Mouse (Mus musculus) stomach, embryonic 15.5 days (tissue): Measurements from ENCODE around the gene Fgd4. TPM values are rescaled to one million over a fixed set of nuclear protein-coding genes. Genes with fewer than 3 reads are reported as not detected.
A peak's percentile ranks its signal among the peaks of the same experiment; 100 is the strongest.
"Not testable (repeated sequence)": the region's sequence is repeated elsewhere in the genome, so short reads cannot be mapped to it uniquely, and the experiment has no call there.

Source experiments
- ATAC-seq: fragments of 200-750 bp; cut with Nextera tagmentation; 2 replicates; pipeline ENCODE4 v1.8.0; 2017; ENCODE audit warnings: low read depth, moderate number of reproducible peaks, moderate TSS enrichment; ENCODE audit not compliant: insufficient read depth, low FRiP score
- H3K27ac ChIP-seq: fragments of 300-500 bp; sonication (generic); 2 replicates; pipeline ENCODE4 v1.5.1; 2015; ENCODE audit warnings: mild to moderate bottlenecking, inconsistent platforms
- H3K27me3 ChIP-seq: fragments of 300-500 bp; sonication (generic); replicated peaks from 2 replicates; pipeline ENCODE4 v1.6.1; 2015; ENCODE audit warnings: inconsistent platforms
- H3K36me3 ChIP-seq: fragments of 300-500 bp; sonication (generic); 2 replicates; pipeline ENCODE4 v1.6.1; 2015; ENCODE audit warnings: inconsistent platforms
- H3K4me1 ChIP-seq: fragments of 300-500 bp; sonication (generic); 2 replicates; pipeline ENCODE4 v1.6.1; 2015; ENCODE audit warnings: inconsistent platforms
- H3K4me2 ChIP-seq: fragments of 300-500 bp; sonication (generic); 2 replicates; pipeline ENCODE4 v1.6.1; 2015; ENCODE audit warnings: mild to moderate bottlenecking, inconsistent platforms
- H3K4me3 ChIP-seq: fragments of 300-500 bp; sonication (generic); replicated peaks from 2 replicates; pipeline ENCODE4 v1.5.1; 2015; ENCODE audit warnings: inconsistent platforms
- H3K9ac ChIP-seq: fragments of 300-500 bp; sonication (generic); 2 replicates; pipeline ENCODE4 v1.6.1; 2015; ENCODE audit warnings: inconsistent platforms
- H3K9me3 ChIP-seq: fragments of 300-500 bp; sonication (generic); 2 replicates; pipeline ENCODE4 v1.6.1; 2016; ENCODE audit warnings: inconsistent platforms
- WGBS: fragments of 180-500 bp; shearing (Covaris S2); methylation state at CpG from one replicate; pipeline ENCODE4 v1.1.7; 2015; 5-methylcytosine and 5-hydroxymethylcytosine counted together
- polyA plus RNA-seq: library from polyadenylated mRNA; unstranded; fragments of >200 nt; fragmentation: Nextera tagmentation; extraction: Ambion mirVana; gene quantifications from 2 replicates; pipeline ENCODE4 v1.2.1, GENCODE M21; 2015

Gene Fgd4
- polyA plus RNA-seq, 1 experiment from 2014 or later = 13.2 TPM

DNA sequence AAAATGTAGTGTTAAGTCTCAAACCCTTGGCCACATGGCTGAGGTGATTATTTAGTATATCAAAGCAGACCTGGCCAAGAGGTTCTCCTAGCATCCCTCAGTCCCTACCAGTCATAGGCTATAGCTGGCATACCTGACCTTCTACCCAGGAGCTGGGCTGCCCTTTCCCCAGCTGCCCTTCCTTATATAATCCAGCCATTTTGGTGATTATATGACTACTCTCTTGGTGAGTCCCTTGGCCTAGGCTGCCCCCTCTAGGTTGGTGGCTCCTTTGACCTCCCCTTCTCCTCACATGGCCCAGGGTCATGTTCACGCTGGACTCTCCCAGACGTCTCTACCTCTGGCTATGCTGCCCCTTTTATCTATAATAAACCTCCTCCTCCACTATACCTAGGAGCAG is 65.1 kb downstream of the Fgd4 start:
- H3K27ac ChIP-seq = no peak overlapping the region
- no peak overlapping the region for H3K9ac ChIP-seq
- H3K4me1 ChIP-seq = no peaks in the 10 kb centered on the region
- no peaks in the 10 kb centered on the region for H3K27me3 ChIP-seq
- no peak overlapping the region for H3K4me2 ChIP-seq
- no peaks in the 10 kb centered on the region for H3K9me3 ChIP-seq
- ATAC-seq = no peak
- H3K4me3 ChIP-seq = no peak overlapping the region
- WGBS = 59% methylated on average over 2 of the region's 2 CpGs
- H3K36me3 ChIP-seq = no peaks in the 10 kb centered on the region

DNA sequence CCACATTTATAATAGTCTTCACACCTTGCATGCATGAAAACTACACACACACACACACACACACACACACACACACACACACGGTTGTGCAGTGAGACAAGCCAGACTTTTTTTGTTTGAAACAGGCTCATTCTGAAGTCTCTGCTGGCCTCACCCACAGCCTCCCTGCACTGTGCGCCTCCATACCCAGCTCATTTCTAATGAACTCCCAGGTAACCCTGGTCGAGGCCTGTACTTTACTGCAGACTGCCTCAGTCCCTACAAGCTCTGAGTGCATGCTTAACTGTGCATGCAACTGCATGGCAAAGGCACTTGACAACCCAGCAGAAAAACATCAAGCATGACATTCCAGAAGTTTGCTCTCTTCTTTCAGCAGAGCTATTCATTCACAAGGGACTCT is 72.3 kb downstream of the Fgd4 start:
- Histone ChIP-seq H3K9me3 (no peaks in the 10 kb centered on the region), H3K36me3 (no peaks in the 10 kb centered on the region), H3K4me3 (no peak overlapping the region), H3K4me1 (peaks cover 13% of the 10 kb centered on the region; the same call in 1 of the 2 replicates), H3K9ac (no peak overlapping the region), H3K4me2 (no peak overlapping the region), H3K27me3 (no peaks in the 10 kb centered on the region), H3K27ac (peak overlapping the region; percentile 40; the same call in 1 of the 2 replicates)
- no peak for ATAC-seq
- WGBS = 57% methylated on average over 3 of the region's 3 CpGs

DNA sequence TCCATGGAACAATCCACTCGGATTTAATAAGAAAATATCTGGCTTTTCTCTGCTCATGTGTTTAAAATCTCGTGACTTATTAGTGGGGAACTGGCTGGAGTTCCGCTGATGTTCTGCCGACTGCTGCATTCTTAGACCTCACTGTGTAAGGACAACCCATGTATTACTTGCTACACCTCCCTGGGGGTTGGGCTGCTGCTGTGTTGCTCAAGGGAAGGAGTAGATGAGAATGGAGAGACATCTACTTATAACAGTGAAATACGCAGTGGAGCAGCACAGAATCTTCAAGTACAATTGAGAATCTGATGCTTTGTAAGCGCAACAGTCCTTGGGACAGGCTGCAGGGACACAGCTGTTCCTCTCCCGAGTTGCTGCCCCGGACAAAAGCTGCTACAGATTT is 73.1 kb downstream of the Fgd4 start:
- ATAC-seq = peak; percentile 71; the same call in 1 of the 2 replicates
- no peak overlapping the region for H3K9ac ChIP-seq
- WGBS = 22% methylated on average over 8 of the region's 8 CpGs
- no peaks in the 10 kb centered on the region for H3K36me3 ChIP-seq
- H3K4me1 ChIP-seq = peaks cover 13% of the 10 kb centered on the region; the same call in 1 of the 2 replicates
- peak overlapping the region; percentile 67 for H3K27ac ChIP-seq
- no peaks in the 10 kb centered on the region for H3K9me3 ChIP-seq
- peak overlapping the region; percentile 10; the same call in 1 of the 2 replicates for H3K4me3 ChIP-seq
- H3K27me3 ChIP-seq = no peaks in the 10 kb centered on the region
- H3K4me2 ChIP-seq = peak overlapping the region; percentile 24; the same call in 1 of the 2 replicates

DNA sequence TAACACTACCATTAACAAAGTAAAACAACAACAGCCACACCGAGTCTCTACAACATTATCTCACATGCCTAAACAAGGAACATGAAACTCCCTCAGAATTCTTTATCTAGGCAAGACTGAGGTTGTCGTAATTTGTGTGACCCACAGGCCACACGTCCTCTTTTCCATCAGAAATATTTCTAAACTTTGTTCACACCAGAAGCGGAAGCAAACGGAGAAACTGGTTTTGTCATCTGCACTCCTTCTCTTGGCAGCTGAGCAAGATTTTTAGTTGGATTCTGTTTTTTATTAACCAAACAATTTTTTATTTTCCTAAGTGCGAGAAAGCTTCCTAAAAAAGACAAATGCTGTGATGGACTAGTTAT is 73.6 kb downstream of the Fgd4 start:
- Histone ChIP-seq H3K36me3 (no peaks in the 10 kb centered on the region), H3K4me3 (peak overlapping the region; percentile 10; the same call in 1 of the 2 replicates), H3K4me2 (peak overlapping the region; percentile 24; the same call in 1 of the 2 replicates), H3K9ac (no peak overlapping the region), H3K27ac (peak overlapping the region; percentile 67), H3K27me3 (no peaks in the 10 kb centered on the region), H3K4me1 (peaks cover 13% of the 10 kb centered on the region; the same call in 1 of the 2 replicates), H3K9me3 (no peaks in the 10 kb centered on the region)
- no peak for ATAC-seq
- 16% methylated on average over 6 of the region's 6 CpGs for WGBS

DNA sequence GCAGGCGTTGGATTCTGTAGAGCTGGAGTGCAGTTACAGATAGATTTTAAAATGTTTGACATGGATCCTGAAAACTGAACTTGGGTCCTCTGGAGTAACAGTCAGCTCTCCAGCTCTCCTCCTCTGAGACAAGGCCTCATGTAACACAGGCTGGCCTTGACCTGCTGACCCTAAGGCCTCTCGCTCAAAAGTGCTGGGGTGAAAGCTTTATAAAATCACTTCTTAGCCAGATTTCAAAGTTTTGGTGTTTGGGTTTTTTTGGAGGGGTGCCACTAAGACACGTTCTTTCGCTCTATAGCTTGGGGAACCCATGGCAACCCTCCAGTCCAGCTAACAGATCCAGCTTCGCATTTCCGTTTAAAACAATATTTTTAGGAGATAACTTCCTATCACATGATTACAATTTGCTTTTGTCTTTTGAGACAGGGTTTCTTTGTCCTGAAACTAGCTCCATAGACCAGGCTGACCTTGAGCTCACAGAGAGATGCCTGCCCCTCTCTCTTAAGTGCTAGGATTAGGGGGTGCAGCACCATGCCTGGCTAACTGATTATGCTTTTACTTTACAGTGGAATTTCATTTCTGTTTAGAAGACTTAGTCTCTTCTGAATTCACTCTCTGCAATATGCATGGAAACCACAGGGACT is 74.1 kb downstream of the Fgd4 start:
- Histone ChIP-seq H3K4me2 (peak overlapping the region; percentile 19; the same call in 1 of the 2 replicates), H3K27ac (peak overlapping the region; percentile 67), H3K27me3 (no peaks in the 10 kb centered on the region), H3K4me3 (no peak overlapping the region), H3K9me3 (no peaks in the 10 kb centered on the region), H3K9ac (no peak overlapping the region), H3K4me1 (peaks cover 13% of the 10 kb centered on the region; the same call in 1 of the 2 replicates), H3K36me3 (no peaks in the 10 kb centered on the region)
- no peak for ATAC-seq
- 45% methylated on average over 6 of the region's 6 CpGs for WGBS

DNA sequence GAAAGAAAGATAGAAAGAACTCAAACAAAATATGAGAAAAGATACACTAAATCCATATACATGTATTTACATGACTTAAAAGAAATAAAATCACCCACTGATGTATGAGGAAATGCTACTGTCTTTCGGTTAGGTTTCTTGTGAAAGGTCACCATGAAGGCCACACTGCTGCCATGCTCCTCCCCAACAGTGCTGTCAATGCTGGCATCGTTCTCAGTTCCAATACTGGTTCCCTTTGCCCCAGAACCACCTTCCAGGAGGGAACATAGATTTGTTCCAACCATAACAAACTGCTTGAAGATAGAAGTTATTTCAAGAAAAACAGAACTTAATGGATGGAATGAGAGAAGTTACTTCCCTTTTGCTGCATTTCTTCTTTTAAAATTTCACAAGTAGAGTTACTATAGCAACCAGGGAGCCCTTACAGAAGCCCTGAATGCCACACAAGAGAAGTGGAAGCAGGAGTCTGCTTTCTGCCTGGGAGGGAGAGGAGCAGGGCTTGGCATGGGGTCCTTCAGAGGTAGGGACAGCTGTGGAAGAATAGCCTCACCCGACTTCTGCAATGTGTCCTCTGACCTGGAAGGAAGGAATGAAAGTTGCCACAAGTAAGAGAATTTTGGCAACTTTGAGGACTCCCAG is 75.0 kb downstream of the Fgd4 start:
- no peaks in the 10 kb centered on the region for H3K9me3 ChIP-seq
- ATAC-seq = no peak
- 62% methylated on average over 3 of the region's 3 CpGs for WGBS
- H3K36me3 ChIP-seq = no peaks in the 10 kb centered on the region
- no peak overlapping the region for H3K4me3 ChIP-seq
- no peaks in the 10 kb centered on the region for H3K27me3 ChIP-seq
- H3K9ac ChIP-seq = no peak overlapping the region
- peaks cover 13% of the 10 kb centered on the region; the same call in 1 of the 2 replicates for H3K4me1 ChIP-seq
- no peak overlapping the region for H3K4me2 ChIP-seq
- peak overlapping the region; percentile 67; the same call in 1 of the 2 replicates for H3K27ac ChIP-seq

DNA sequence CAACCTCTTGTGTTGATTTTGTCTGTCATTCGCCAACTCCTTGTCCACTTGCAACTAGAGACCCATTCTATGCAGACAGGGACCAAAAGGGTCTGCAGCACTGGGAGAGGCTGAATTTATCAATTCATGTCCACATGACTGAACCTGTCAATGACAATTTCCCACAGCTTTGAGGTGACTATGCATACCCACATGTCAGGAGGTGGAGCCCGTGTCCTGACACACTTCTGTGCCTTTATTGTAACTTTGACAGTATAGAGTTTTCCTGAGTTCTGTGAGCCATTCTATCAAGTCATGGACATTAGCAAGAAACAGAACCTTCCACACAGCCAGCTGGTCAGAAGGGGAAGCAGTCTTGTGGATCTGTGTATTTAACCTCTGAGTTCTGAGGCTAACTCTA is 76.7 kb downstream of the Fgd4 start:
- Histone ChIP-seq H3K27me3 (no peaks in the 10 kb centered on the region), H3K4me2 (no peak overlapping the region), H3K4me3 (no peak overlapping the region), H3K27ac (no peak overlapping the region), H3K9me3 (no peaks in the 10 kb centered on the region), H3K36me3 (no peaks in the 10 kb centered on the region), H3K9ac (no peak overlapping the region), H3K4me1 (peaks cover 13% of the 10 kb centered on the region; the same call in 1 of the 2 replicates)
- ATAC-seq = no peak
- WGBS = 88% methylated on average over 2 of the region's 2 CpGs

DNA sequence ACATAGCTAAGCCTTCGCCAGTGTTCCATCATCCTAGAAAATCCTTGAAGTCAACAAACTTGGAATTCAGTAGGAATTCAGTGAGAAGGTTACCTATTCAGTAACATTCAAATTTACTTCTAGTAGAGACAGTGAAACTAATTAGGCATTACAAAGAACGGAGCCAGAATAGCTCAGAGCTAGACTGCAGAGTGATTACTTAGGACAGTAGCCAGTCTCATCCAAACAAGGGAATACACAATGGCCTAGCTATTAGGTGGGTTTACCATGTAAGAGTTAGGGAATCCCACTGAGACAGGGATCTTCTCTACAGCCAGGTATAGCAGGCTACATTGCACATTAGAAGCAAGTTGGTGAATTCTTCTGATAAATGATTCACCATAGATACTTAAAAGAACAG is 77.5 kb downstream of the Fgd4 start:
- H3K27ac ChIP-seq, H3K36me3 ChIP-seq, H3K9ac ChIP-seq, ATAC-seq, H3K4me2 ChIP-seq, H3K27me3 ChIP-seq, H3K9me3 ChIP-seq, H3K4me3 ChIP-seq, H3K4me1 ChIP-seq: not testable (repeated sequence)
- WGBS = 79% methylated on average over 2 of the region's 2 CpGs

DNA sequence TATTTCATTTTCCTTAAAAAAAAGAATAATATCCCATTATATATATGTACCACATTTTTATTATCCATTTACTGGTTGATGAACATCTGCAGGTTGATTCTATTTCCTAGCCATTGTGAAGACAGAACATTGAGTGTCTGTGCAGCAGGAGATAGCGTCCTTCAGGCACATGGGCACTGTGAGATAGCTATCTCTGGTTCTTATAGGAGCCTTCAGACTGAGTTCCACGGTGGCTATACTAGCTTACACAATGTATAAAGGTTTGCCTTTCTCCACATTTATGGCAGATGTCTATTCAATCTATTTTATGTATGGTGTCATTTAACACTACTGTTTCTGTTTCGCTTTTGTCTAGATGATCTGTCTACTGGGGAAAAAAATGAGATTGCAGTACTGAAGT is 98.9 kb downstream of the Fgd4 start:
- 0 out of 2 replicates have a peak, but pooled peaks cover 3% of the 10 kb centered on the region for H3K4me1 ChIP-seq
- no peak overlapping the region for H3K4me2 ChIP-seq
- H3K36me3 ChIP-seq = no peaks in the 10 kb centered on the region
- 85% methylated on average over 3 of the region's 3 CpGs for WGBS
- H3K27ac ChIP-seq = no peak overlapping the region
- H3K4me3 ChIP-seq = no peak overlapping the region
- no peak for ATAC-seq
- H3K27me3 ChIP-seq = no peaks in the 10 kb centered on the region
- H3K9ac ChIP-seq = no peak overlapping the region
- no peaks in the 10 kb centered on the region for H3K9me3 ChIP-seq

DNA sequence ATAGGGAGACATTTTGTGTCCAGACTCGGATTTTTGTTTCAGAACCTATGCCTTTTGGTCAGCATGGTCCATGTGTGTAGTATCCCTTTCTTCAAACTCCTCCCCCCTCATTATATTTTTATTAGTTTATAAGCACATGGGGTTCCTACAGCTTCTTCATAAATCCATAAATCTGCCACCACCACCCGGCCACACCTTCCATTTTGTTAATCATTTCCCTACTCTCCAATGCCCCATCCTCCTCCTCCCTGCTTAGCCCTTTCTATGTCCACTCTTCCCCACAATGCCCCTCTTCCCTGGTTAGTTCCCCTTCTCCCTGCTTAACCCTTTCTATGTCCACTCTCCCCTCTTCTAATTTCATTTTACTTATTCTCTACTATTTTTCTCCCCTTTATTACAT is 99.4 kb downstream of the Fgd4 start:
- H3K27ac ChIP-seq = no peak overlapping the region
- 0 out of 2 replicates have a peak, but pooled peaks cover 3% of the 10 kb centered on the region for H3K4me1 ChIP-seq
- no peak overlapping the region for H3K4me3 ChIP-seq
- H3K9ac ChIP-seq = no peak overlapping the region
- H3K4me2 ChIP-seq = no peak overlapping the region
- no peaks in the 10 kb centered on the region for H3K27me3 ChIP-seq
- 66% methylated on average over 2 of the region's 2 CpGs for WGBS
- H3K36me3 ChIP-seq = no peaks in the 10 kb centered on the region
- no peak for ATAC-seq
- no peaks in the 10 kb centered on the region for H3K9me3 ChIP-seq

DNA sequence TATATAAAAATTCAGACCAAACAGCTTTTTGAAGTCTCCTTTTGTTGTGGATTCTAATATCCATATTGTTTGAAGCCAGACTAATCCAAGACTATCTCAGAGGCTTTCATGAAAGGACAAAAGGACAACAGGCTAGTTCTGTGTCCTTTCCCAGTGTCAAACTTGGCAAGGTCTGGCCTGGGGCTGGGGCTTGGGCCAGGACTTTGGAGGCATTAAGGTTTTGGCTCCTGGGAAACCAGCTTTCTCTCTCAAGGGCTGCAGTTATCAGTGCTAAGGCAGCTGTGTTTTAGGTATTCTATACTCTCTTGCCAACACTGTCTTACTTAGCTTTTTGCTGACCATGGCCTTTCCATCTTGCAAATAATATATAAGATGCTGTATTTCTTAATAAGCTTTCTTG is 101.6 kb downstream of the Fgd4 start:
- H3K27me3 ChIP-seq = no peaks in the 10 kb centered on the region
- H3K9me3 ChIP-seq = no peaks in the 10 kb centered on the region
- no peaks in the 10 kb centered on the region for H3K36me3 ChIP-seq
- no peak overlapping the region for H3K4me2 ChIP-seq
- no peak overlapping the region for H3K9ac ChIP-seq
- ATAC-seq = no peak
- no peak overlapping the region for H3K27ac ChIP-seq
- no peak overlapping the region for H3K4me3 ChIP-seq
- H3K4me1 ChIP-seq = no peaks in the 10 kb centered on the region

DNA sequence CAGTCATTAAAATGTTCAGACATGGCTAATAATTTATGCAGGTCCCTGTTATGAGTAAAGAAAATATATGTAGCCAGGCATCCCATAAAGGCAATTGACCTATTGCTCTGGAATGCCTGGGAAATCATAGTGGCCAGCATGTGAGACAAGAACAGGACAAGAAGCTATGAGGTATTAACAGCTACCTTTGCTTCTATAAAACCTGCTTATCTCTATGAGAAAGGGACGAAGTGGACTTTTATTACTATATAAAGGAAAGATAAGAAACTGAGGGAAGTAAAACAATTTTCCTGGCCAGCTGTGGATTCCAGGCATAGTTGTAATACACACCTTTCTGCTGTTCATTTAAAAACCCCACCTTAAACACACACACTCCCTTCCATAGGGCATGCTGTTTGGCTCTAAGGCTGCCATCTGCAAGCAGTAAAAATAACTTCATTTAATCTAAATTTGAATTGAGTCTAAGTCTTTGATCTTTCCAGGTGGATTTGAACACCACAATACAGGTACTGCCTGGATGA is 114.8 kb downstream of the Fgd4 start:
- Histone ChIP-seq H3K36me3 (no peaks in the 10 kb centered on the region), H3K9me3 (no peaks in the 10 kb centered on the region), H3K27ac (peak overlapping the region; percentile 22; the same call in 1 of the 2 replicates), H3K4me1 (0 out of 2 replicates have a peak, but pooled peaks cover 3% of the 10 kb centered on the region), H3K27me3 (no peaks in the 10 kb centered on the region), H3K9ac (no peak overlapping the region), H3K4me3 (no peak overlapping the region), H3K4me2 (no peak overlapping the region)
- peak; percentile 75 for ATAC-seq
- WGBS = 48% methylated on average over 1 of the region's 1 CpGs
